8 mouse cellular contexts compared by ENCODE assay signal in genomic region chrX:59179081-59179596, GRCm38 (mm10).
DNase-seq lines count a peak whose midpoint lies in the region; ATAC-seq and TF ChIP-seq lines count a peak whose summit lies in the region.

No protein-coding gene starts in this region.

- H3K36me3 ChIP-seq in midbrain, postnatal 0 days (ENCODE audit: insufficient read depth, low read length) = no peaks in the 10 kb centered on the region

- peak; percentile 4 for DNase-seq in kidney, postnatal 10 days
- no peak for DNase-seq in kidney, adult 11 months
- peak; percentile 21 to 39 for DNase-seq in cerebellum, postnatal 4 days (ENCODE audit: low spot score in 2 of 2)
- peak; percentile 21 for DNase-seq in gastrocnemius, postnatal 25 days
- peak; percentile 15 for DNase-seq in layer of hippocampus, adult 9-10 months (ENCODE audit: low spot score)
- peak; percentile 84 for DNase-seq in midbrain, postnatal 0 days (ENCODE audit: low spot score)
- no peak for DNase-seq in ovary, postnatal 36 days (ENCODE audit: low spot score)

- 19% methylated on average over 3 of the region's 3 CpGs for WGBS in midbrain, postnatal 0 days

- peak; percentile 84 for ATAC-seq in midbrain, postnatal 0 days (ENCODE audit: low FRiP score)
- ATAC-seq in erythroid progenitor cell, adult 5-6 weeks (replicated peaks; ENCODE audit: low FRiP score, poor library complexity, severe bottlenecking) = no peak

- no peaks in the 10 kb centered on the region for H3K27me3 ChIP-seq in midbrain, postnatal 0 days (ENCODE audit: insufficient read depth, low read length)

- H3K9me3 ChIP-seq in midbrain, postnatal 0 days (ENCODE audit: low read length) = no peaks in the 10 kb centered on the region

- peak; percentile 71 for TF ChIP-seq CTCF in midbrain, postnatal 0 days (IDR thresholded peaks at IDR 0.05)

- H3K27ac ChIP-seq in midbrain, postnatal 0 days (ENCODE audit: low read depth, low read length) = no peak overlapping the region

- H3K4me2 ChIP-seq in midbrain, postnatal 0 days (ENCODE audit: low read depth, low read length, poor library complexity, severe bottlenecking) = no peak overlapping the region

- no peaks in the 10 kb centered on the region for H3K4me1 ChIP-seq in midbrain, postnatal 0 days (ENCODE audit: insufficient read depth, low read length)

- no peak overlapping the region for H3K9ac ChIP-seq in midbrain, postnatal 0 days (replicated peaks; ENCODE audit: low read length, poor library complexity, severe bottlenecking)

- no peak overlapping the region for H3K4me3 ChIP-seq in midbrain, postnatal 0 days (ENCODE audit: low read depth, low read length)

Comparison
In these comparisons a context has a peak if more than half of its experiments do, and no peak if none do; other contexts are left out.
1. DNase-seq: peak in kidney, postnatal 10 days (single experiment), cerebellum, postnatal 4 days (2 of 2), gastrocnemius, postnatal 25 days (single experiment), layer of hippocampus, adult 9-10 months (single experiment) and midbrain, postnatal 0 days (single experiment); none in kidney, adult 11 months (single experiment) and ovary, postnatal 36 days (single experiment).